Mouse (Mus musculus) kidney, adult 11 months (tissue): ENCODE data around the gene Enkd1.
A peak's percentile ranks its signal among the peaks of the same experiment; 100 is the strongest.

Experiments used
- DNase-seq: peaks from one replicate; pipeline ENCODE4 v3.0.0; 2022

Enkd1 gene

GRCm38 (mm10) chr8:105700966-105701824 is 6.8 kb downstream of the Enkd1 start, which contains the start of the genes Acd and Pard6a:
TSS of gene Acd (minus strand) at chr8:105701102.
TSS of gene Pard6a (plus strand) at chr8:105701148.
- peak; percentile 94 for DNase-seq

GRCm38 (mm10) chr8:105700566-105700965 is 7.4 kb downstream of the Enkd1 start:
- no peak for DNase-seq

GRCm38 (mm10) chr8:105699488-105700215 is 8.4 kb downstream of the Enkd1 start:
- no peak for DNase-seq

- DNase-seq, result no peak
These were observed 9.3 kb downstream of the Enkd1 start for GRCm38 (mm10) chr8:105698734-105699133.

GRCm38 (mm10) chr8:105697196-105697780 is 10.7 kb downstream of the Enkd1 start:
- no peak for DNase-seq

GRCm38 (mm10) chr8:105695080-105695780 is 12.8 kb downstream of the Enkd1 start:
- DNase-seq, result no peak

- no peak for DNase-seq
These were observed 13.8 kb downstream of the Enkd1 start for GRCm38 (mm10) chr8:105694051-105694799.

GRCm38 (mm10) chr8:105693648-105694047 is 14.4 kb downstream of the Enkd1 start:
- DNase-seq, result peak; percentile 58

- DNase-seq, result peak; percentile 12
These were observed 15.4 kb downstream of the Enkd1 start for GRCm38 (mm10) chr8:105692449-105693182.

- DNase-seq, result peak; percentile 1
These were observed 17.0 kb downstream of the Enkd1 start for GRCm38 (mm10) chr8:105690978-105691377.

- no peak for DNase-seq
These were observed 18.0 kb downstream of the Enkd1 start for GRCm38 (mm10) chr8:105689983-105690360.

- DNase-seq, result peak; percentile 1
These were observed 18.6 kb downstream of the Enkd1 start for GRCm38 (mm10) chr8:105689256-105689982.

- DNase-seq, result no peak
These were observed 19.7 kb downstream of the Enkd1 start for GRCm38 (mm10) chr8:105688242-105688752.

GRCm38 (mm10) chr8:105687512-105687911 is 20.5 kb downstream of the Enkd1 start:
- DNase-seq, result no peak

GRCm38 (mm10) chr8:105686551-105686950 is 21.5 kb downstream of the Enkd1 start:
- peak; percentile 1 for DNase-seq

- DNase-seq, result peak; percentile 41
These were observed 22.2 kb downstream of the Enkd1 start, which contains the start of gene Carmil2 for GRCm38 (mm10) chr8:105685796-105686308. TSS of gene Carmil2 (plus strand) at chr8:105686274.

- peak; percentile 1 for DNase-seq
These were observed 22.7 kb downstream of the Enkd1 start for GRCm38 (mm10) chr8:105685325-105685724.

- DNase-seq, result no peak
These were observed 30.1 kb downstream of the Enkd1 start for GRCm38 (mm10) chr8:105677891-105678290.

GRCm38 (mm10) chr8:105661167-105661566 is 46.8 kb downstream of the Enkd1 start:
- DNase-seq, result peak; percentile 18

GRCm38 (mm10) chr8:105657641-105658040 is 50.4 kb downstream of the Enkd1 start:
- DNase-seq, result no peak
